Mouse (Mus musculus) liver, postnatal 0 days (tissue): ENCODE results near the gene Serpinb1a. TPM values are rescaled to one million over a fixed set of nuclear protein-coding genes. Genes with fewer than 3 reads are reported as not detected.
A peak's percentile ranks its signal among the peaks of the same experiment; 100 is the strongest.

Source experiments
- ATAC-seq: fragments of 200-750 bp; cut with Nextera tagmentation; 2 replicates; pipeline ENCODE4 v1.8.0; 2017; ENCODE audit warnings: mild to moderate bottlenecking, moderate library complexity
- DNase-seq: peaks from one replicate; pipeline ENCODE4 v3.0.0-alpha.2; 2016
- H3K27ac ChIP-seq: fragments of 300-500 bp; sonication (generic); 2 replicates; pipeline ENCODE4 v1.5.1; 2014; ENCODE audit warnings: antibody characterized with exemption, moderate library complexity, mild to moderate bottlenecking, low read depth
- H3K27me3 ChIP-seq: fragments of 300-500 bp; sonication (generic); 2 replicates; pipeline ENCODE4 v1.6.1; 2014; ENCODE audit warnings: low read length, control low read depth, mixed read lengths; ENCODE audit not compliant: insufficient read depth
- H3K36me3 ChIP-seq: fragments of 300-500 bp; sonication (generic); replicated peaks from 2 replicates; pipeline ENCODE4 v1.6.1; 2014; ENCODE audit warnings: mild to moderate bottlenecking, control low read depth, low read length, moderate library complexity, mixed read lengths; ENCODE audit not compliant: insufficient read depth
- H3K4me1 ChIP-seq: fragments of 300-500 bp; sonication (generic); 2 replicates; pipeline ENCODE4 v1.6.1; 2014; ENCODE audit warnings: antibody characterized with exemption, mild to moderate bottlenecking, control low read depth; ENCODE audit not compliant: insufficient read depth
- H3K4me2 ChIP-seq: fragments of 300-500 bp; sonication (generic); 2 replicates; pipeline ENCODE4 v1.6.1; 2014; ENCODE audit warnings: low read depth, mild to moderate bottlenecking, low read length, moderate library complexity, mixed read lengths
- H3K4me3 ChIP-seq: fragments of 300-500 bp; sonication (generic); 2 replicates; pipeline ENCODE4 v1.5.1; 2014; ENCODE audit warnings: low read depth, low read length
- H3K9ac ChIP-seq: fragments of 300-500 bp; sonication (generic); replicated peaks from 2 replicates; pipeline ENCODE4 v1.6.1; 2014; ENCODE audit warnings: mild to moderate bottlenecking, moderate library complexity
- H3K9me3 ChIP-seq: fragments of 300-500 bp; sonication (generic); 2 replicates; pipeline ENCODE4 v1.6.1; 2016; ENCODE audit warnings: mild to moderate bottlenecking, control low read depth, low read length, mixed read lengths
- CTCF ChIP-seq: sonication (generic); IDR thresholded peaks from 2 replicates; pipeline ENCODE4 v1.5.1; 2016; ENCODE audit warnings: antibody characterized with exemption, low read depth
- EP300 ChIP-seq: IDR thresholded peaks from 2 replicates; pipeline ENCODE4 v1.6.1; 2016; ENCODE audit warnings: antibody characterized with exemption, low read depth, mild to moderate bottlenecking
- WGBS: fragments of 180-500 bp; shearing (Covaris S2); extraction: QIAGEN DNeasy Blood & Tissue Kit; methylation state at CpG from one replicate; pipeline ENCODE4 v1.1.7; 2014; ENCODE audit not compliant: insufficient replicate concordance; 5-methylcytosine and 5-hydroxymethylcytosine counted together
- polyA plus RNA-seq: library from polyadenylated mRNA; unstranded; fragments of >200 nt; fragmentation: Nextera tagmentation; extraction: Ambion mirVana; gene quantifications from 2 replicates; pipeline ENCODE4 v1.2.1, GENCODE M21; 2015

Serpinb1a gene
- polyA plus RNA-seq, 1 experiment from 2014 or later: 50.4 TPM

DNA sequence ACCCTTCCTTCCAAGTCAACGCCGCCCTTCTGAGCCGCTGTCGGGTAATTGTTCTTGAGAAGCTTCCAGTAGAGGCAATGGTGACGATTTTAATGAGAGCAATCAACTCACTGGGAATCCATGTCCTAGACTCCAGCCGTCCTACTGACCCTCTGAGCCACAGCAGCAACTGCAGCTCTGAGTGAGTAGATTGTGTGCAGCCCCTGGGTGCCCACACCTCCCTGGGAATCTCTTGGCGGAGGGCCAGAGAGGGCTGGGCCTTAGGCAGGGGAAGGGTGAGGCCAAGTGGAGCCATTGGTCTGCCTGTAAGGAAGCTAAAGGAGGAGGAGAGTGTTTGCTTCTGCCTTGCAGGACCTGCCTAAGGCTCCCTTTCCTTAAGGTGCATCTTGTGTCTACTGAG lies 44.2 kb downstream of the Serpinb1a start:
- H3K27me3 ChIP-seq: no peaks in the 10 kb centered on the region
- H3K4me3 ChIP-seq: no peak overlapping the region
- H3K4me1 ChIP-seq: peaks cover 16% of the 10 kb centered on the region
- ATAC-seq (no peak), DNase-seq (peak; percentile 25)
- no peak for TF ChIP-seq CTCF
- TF ChIP-seq EP300: no peak
- no peak overlapping the region for H3K27ac ChIP-seq
- peaks cover 23% of the 10 kb centered on the region for H3K36me3 ChIP-seq
- H3K4me2 ChIP-seq: no peak overlapping the region
- 87% methylated on average over 7 of the region's 7 CpGs for WGBS
- no peak overlapping the region for H3K9ac ChIP-seq
- no peaks in the 10 kb centered on the region for H3K9me3 ChIP-seq

DNA sequence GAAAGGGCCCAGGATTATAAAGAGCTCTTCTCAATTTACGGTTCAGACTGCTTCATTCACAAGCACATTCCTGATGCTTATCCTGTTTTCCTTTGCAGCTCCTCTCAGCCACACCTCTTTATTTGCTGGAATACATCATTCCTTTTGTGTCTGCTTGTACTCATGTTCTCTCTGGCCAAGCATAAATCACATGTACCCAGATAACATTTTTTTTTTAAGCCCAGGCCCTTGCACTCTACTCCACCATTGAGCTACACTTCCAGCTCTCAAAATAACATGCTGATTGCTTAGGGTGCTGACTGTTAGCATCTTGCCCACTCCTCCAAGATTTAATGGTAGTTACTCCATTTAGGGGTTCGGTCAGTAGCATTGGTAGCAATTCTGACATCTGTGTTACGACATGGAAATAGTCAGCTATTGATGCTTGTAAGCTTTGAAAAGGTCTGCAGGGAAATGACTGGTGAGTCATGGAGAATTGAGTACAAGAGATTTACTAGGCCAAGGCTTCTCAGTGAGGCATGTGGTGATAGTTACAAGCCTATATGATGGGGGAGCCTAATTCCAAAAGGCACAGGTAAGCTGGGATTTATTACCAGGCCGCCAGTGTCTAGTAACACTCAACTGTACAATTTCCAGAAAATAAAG lies 47.2 kb downstream of the Serpinb1a start:
- H3K4me1 ChIP-seq: peaks cover 21% of the 10 kb centered on the region
- H3K9me3 ChIP-seq: no peaks in the 10 kb centered on the region
- TF ChIP-seq EP300: no peak
- TF ChIP-seq CTCF: no peak
- peaks cover 16% of the 10 kb centered on the region for H3K36me3 ChIP-seq
- H3K4me3 ChIP-seq: no peak overlapping the region
- DNase-seq (no peak), ATAC-seq (no peak)
- WGBS: 83% methylated on average over 4 of the region's 4 CpGs
- no peak overlapping the region for H3K27ac ChIP-seq
- H3K9ac ChIP-seq: no peak overlapping the region
- no peaks in the 10 kb centered on the region for H3K27me3 ChIP-seq
- H3K4me2 ChIP-seq: peak overlapping the region; percentile 86

DNA sequence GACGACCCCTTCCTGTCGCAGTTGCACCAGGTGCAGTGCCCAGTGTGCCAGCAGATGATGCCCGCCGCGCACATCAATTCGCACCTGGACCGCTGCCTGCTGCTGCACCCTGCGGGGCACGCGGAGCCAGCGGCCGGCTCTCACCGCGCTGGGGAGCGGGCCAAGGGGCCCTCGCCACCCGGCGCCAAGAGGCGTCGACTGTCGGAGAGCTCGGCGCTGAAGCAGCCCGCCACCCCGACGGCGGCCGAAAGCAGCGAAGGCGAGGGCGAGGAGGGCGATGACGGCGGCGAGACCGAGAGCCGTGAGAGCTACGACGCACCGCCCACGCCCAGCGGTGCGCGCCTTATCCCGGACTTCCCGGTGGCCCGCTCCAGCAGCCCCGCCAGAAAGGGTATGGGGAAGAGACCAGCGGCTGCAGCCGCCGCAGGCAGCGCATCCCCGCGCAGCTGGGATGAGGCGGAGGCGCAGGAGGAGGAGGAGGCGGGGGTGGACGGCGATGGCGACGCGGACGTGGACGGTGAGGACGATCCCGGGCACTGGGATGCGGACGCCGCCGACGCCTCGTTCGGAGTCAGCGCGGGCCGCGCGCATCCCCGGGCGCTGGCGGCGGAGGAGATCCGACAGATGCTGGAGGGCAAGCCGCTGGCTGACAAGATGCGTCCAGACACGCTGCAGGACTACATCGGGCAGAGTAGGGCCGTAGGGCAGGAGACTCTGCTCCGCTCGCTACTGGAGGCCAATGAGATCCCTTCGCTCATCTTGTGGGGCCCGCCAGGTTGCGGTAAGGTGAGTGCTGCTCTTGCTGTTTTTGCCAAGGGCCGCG lies 48.5 kb downstream of the Serpinb1a start, which contains the start of gene D930007J09Rik:
D930007J09Rik (minus strand) TSS at position 591 of the 823 bp plus-strand sequence.
- peak within 1 kb of the TSS; percentile 86 for H3K4me2 ChIP-seq
- no peaks in the 10 kb centered on the region for H3K9me3 ChIP-seq
- H3K27me3 ChIP-seq: no peaks in the 10 kb centered on the region
- ATAC-seq: peak; percentile 38
- H3K27ac ChIP-seq: peak within 1 kb of the TSS; percentile 29; the same call in 1 of the 2 replicates
- no peak for TF ChIP-seq CTCF
- no peak for TF ChIP-seq EP300
- H3K9ac ChIP-seq: peak within 1 kb of the TSS; percentile 66
- peak; percentile 60 for DNase-seq
- peak within 1 kb of the TSS; percentile 82 for H3K4me3 ChIP-seq
- 3% methylated on average over 88 of the region's 95 CpGs for WGBS
- peaks cover 21% of the 10 kb centered on the region for H3K4me1 ChIP-seq
- H3K36me3 ChIP-seq: peaks cover 6% of the 10 kb centered on the region

- under 1% methylated on average over 46 of the region's 51 CpGs for WGBS
- TF ChIP-seq EP300: no peak
- TF ChIP-seq CTCF: peak; percentile 55
- DNase-seq: peak; percentile 94
- ATAC-seq: peak; percentile 96
- no peaks in the 10 kb centered on the region for H3K9me3 ChIP-seq
- H3K4me2 ChIP-seq: peak within 1 kb of the TSS; percentile 86
- peaks cover 21% of the 10 kb centered on the region for H3K4me1 ChIP-seq
- H3K4me3 ChIP-seq: peak within 1 kb of the TSS; percentile 82
- H3K36me3 ChIP-seq: peaks cover 2% of the 10 kb centered on the region
- H3K27ac ChIP-seq: peak within 1 kb of the TSS; percentile 65
- H3K27me3 ChIP-seq: no peaks in the 10 kb centered on the region
- H3K9ac ChIP-seq: peak within 1 kb of the TSS; percentile 66
These were observed 49.2 kb downstream of the Serpinb1a start, which contains the start of gene Wrnip1 for GRCm38 (mm10) chr13:32801693-32802221. TSS of gene Wrnip1 (plus strand) at chr13:32802038.

- peak; percentile 32 for DNase-seq
- Histone ChIP-seq H3K27me3 (no peaks in the 10 kb centered on the region), H3K9me3 (no peaks in the 10 kb centered on the region), H3K9ac (peak overlapping the region; percentile 35; the same call in 1 of the 2 replicates), H3K4me2 (peak overlapping the region; percentile 86), H3K27ac (peak overlapping the region; percentile 65; the same call in 1 of the 2 replicates), H3K4me1 (peaks cover 21% of the 10 kb centered on the region), H3K4me3 (peak overlapping the region; percentile 82), H3K36me3 (no peaks in the 10 kb centered on the region)
- no peak for ATAC-seq
- TF ChIP-seq CTCF (peak; percentile 56), EP300 (no peak)
These were observed 50.1 kb downstream of the Serpinb1a start for GRCm38 (mm10) chr13:32800859-32801258.

GRCm38 (mm10) chr13:32799131-32799530 lies 51.9 kb downstream of the Serpinb1a start:
- WGBS: 65% methylated on average over 2 of the region's 2 CpGs
- no peak for DNase-seq
- no peak for ATAC-seq

More at GRCm38 (mm10) chr13:32799131-32799530, 51.9 kb downstream of the Serpinb1a start:
- Histone ChIP-seq H3K27ac (no peak overlapping the region), H3K36me3 (no peaks in the 10 kb centered on the region), H3K4me2 (no peak overlapping the region), H3K4me1 (peaks cover 21% of the 10 kb centered on the region), H3K9ac (no peak overlapping the region), H3K4me3 (no peak overlapping the region), H3K9me3 (no peaks in the 10 kb centered on the region), H3K27me3 (no peaks in the 10 kb centered on the region)
- TF ChIP-seq EP300: no peak
- peak; percentile 43 for TF ChIP-seq CTCF
